21 mouse cellular contexts compared by ENCODE assay signal in genomic region chr10:40442076-40442475, GRCm38 (mm10).
DNase-seq lines count a peak whose midpoint lies in the region; ATAC-seq and TF ChIP-seq lines count a peak whose summit lies in the region.
"Had no signal": no experiment of that assay in that cellular context is flagged by ENCODE, and none has a peak within 500 bp of the region (broad histone marks: within the 10 kb centered on the region; RNA-seq: fewer than 3 reads in every experiment).

No protein-coding gene starts in this region.

- DNase-seq in heart, adult 11 months, result peak; percentile 14
- DNase-seq in heart, postnatal 14 days, result no peak
- peak; percentile 87 for DNase-seq in midbrain, embryonic 11.5 days (ENCODE audit: low spot score, missing footprints)
- no peak for DNase-seq in midbrain, postnatal 0 days (ENCODE audit: low spot score)
- DNase-seq in gastrocnemius, adult 18-20 months (ENCODE audit: low spot score), result no peak
- no peak for DNase-seq in cerebellum, postnatal 36 days
- DNase-seq: adrenal gland, adult 8-10 months; B cell, adult 2 months; cerebellum, adult 2 months; cerebellum, postnatal 25 days; gastrocnemius, postnatal 14 days; heart, postnatal 36 days had no signal

- WGBS in midbrain, embryonic 11.5 days, result 55% methylated on average over 1 of the region's 1 CpGs
- WGBS in midbrain, postnatal 0 days, result 74% methylated on average over 1 of the region's 1 CpGs
- WGBS in intestine, embryonic 15.5 days, result 78% methylated on average over 1 of the region's 1 CpGs

- H3K4me3 ChIP-seq in midbrain, embryonic 11.5 days (ENCODE audit: low read depth, low read length), result no peak overlapping the region
- H3K4me3 ChIP-seq in midbrain, postnatal 0 days (ENCODE audit: low read depth, low read length), result no peak overlapping the region
- H3K4me3 ChIP-seq in intestine, embryonic 15.5 days (replicated peaks), result no peak overlapping the region
- H3K4me3 ChIP-seq: embryonic facial prominence, embryonic 10.5 days; forebrain, embryonic 13.5 days; heart, embryonic 12.5 days; hindbrain, embryonic 12.5 days had no signal

- H3K4me2 ChIP-seq in midbrain, embryonic 11.5 days, result no peak overlapping the region
- no peak overlapping the region for H3K4me2 ChIP-seq in midbrain, postnatal 0 days (ENCODE audit: low read depth, low read length, poor library complexity, severe bottlenecking)
- H3K4me2 ChIP-seq in intestine, embryonic 15.5 days (replicated peaks), result no peak overlapping the region
- H3K4me2 ChIP-seq: forebrain, embryonic 13.5 days; heart, embryonic 12.5 days; hindbrain, embryonic 12.5 days had no signal

- no peaks in the 10 kb centered on the region for H3K36me3 ChIP-seq in midbrain, embryonic 11.5 days (ENCODE audit: control insufficient read depth, insufficient read depth, low read length)
- H3K36me3 ChIP-seq in midbrain, postnatal 0 days (ENCODE audit: insufficient read depth, low read length), result no peaks in the 10 kb centered on the region
- no peaks in the 10 kb centered on the region for H3K36me3 ChIP-seq in intestine, embryonic 15.5 days

- intact Hi-C loops in heart, postnatal 14 days (cut with DNase I), result no loop called here

- no peak for ATAC-seq in midbrain, embryonic 11.5 days (ENCODE audit: low FRiP score)
- ATAC-seq in midbrain, postnatal 0 days (ENCODE audit: low FRiP score), result no peak
- peak; percentile 61; the same call in 1 of the 2 replicates for ATAC-seq in monocyte, adult 5-6 weeks (replicated peaks; ENCODE audit: insufficient number of reproducible peaks, low FRiP score, low TSS enrichment, poor library complexity, severe bottlenecking)
- no peak for ATAC-seq in intestine, embryonic 15.5 days
- ATAC-seq: CD4-positive, CD25-positive, alpha-beta regulatory T cell, adult 4 months; forebrain, embryonic 13.5 days; hindbrain, postnatal 0 days; Patski had no signal

- no peak overlapping the region for H3K27ac ChIP-seq in midbrain, embryonic 11.5 days (ENCODE audit: low read depth, low read length)
- no peak overlapping the region for H3K27ac ChIP-seq in midbrain, postnatal 0 days (ENCODE audit: low read depth, low read length)
- H3K27ac ChIP-seq in intestine, embryonic 15.5 days, result no peak overlapping the region
- H3K27ac ChIP-seq: embryonic facial prominence, embryonic 10.5 days; forebrain, embryonic 13.5 days; hindbrain, embryonic 12.5 days; hindbrain, postnatal 0 days had no signal

- no peak for TF ChIP-seq CTCF in midbrain, postnatal 0 days (IDR thresholded peaks at IDR 0.05)

- no peaks in the 10 kb centered on the region for H3K9me3 ChIP-seq in midbrain, embryonic 11.5 days (ENCODE audit: control insufficient read depth, low read length)
- H3K9me3 ChIP-seq in midbrain, postnatal 0 days (ENCODE audit: low read length), result no peaks in the 10 kb centered on the region
- no peaks in the 10 kb centered on the region for H3K9me3 ChIP-seq in intestine, embryonic 15.5 days
- H3K9me3 ChIP-seq: heart, embryonic 12.5 days; hindbrain, embryonic 12.5 days had no signal

- no peak overlapping the region for H3K9ac ChIP-seq in midbrain, embryonic 11.5 days (ENCODE audit: low read length)
- H3K9ac ChIP-seq in midbrain, postnatal 0 days (replicated peaks; ENCODE audit: low read length, poor library complexity, severe bottlenecking), result no peak overlapping the region
- no peak overlapping the region for H3K9ac ChIP-seq in intestine, embryonic 15.5 days
- H3K9ac ChIP-seq: forebrain, embryonic 13.5 days; heart, embryonic 12.5 days; hindbrain, embryonic 12.5 days had no signal

- peaks cover 20% of the 10 kb centered on the region for H3K4me1 ChIP-seq in midbrain, embryonic 11.5 days (ENCODE audit: control insufficient read depth, insufficient read depth, low read length)
- H3K4me1 ChIP-seq in midbrain, postnatal 0 days (ENCODE audit: insufficient read depth, low read length), result peaks cover under 1% of the 10 kb centered on the region
- no peaks in the 10 kb centered on the region for H3K4me1 ChIP-seq in intestine, embryonic 15.5 days (replicated peaks)

- H3K27me3 ChIP-seq in midbrain, embryonic 11.5 days (ENCODE audit: control insufficient read depth, insufficient read depth, low read length), result no peaks in the 10 kb centered on the region
- H3K27me3 ChIP-seq in midbrain, postnatal 0 days (ENCODE audit: insufficient read depth, low read length), result no peaks in the 10 kb centered on the region
- no peaks in the 10 kb centered on the region for H3K27me3 ChIP-seq in intestine, embryonic 15.5 days (replicated peaks)
- H3K27me3 ChIP-seq: forebrain, embryonic 13.5 days; heart, embryonic 12.5 days; hindbrain, embryonic 12.5 days; Patski had no signal

Comparison
In these comparisons a context has a peak if more than half of its experiments do, and no peak if none do; other contexts are left out.
1. DNase-seq: peak in heart, adult 11 months (single experiment) and midbrain, embryonic 11.5 days (single experiment); none in heart, postnatal 14 days (0 of 2), midbrain, postnatal 0 days (single experiment), gastrocnemius, adult 18-20 months (single experiment) and cerebellum, postnatal 36 days (0 of 2).